Mouse (Mus musculus): ENCODE measurements around the gene Il4i1. TPM values are rescaled to one million over a fixed set of nuclear protein-coding genes. Genes with fewer than 3 reads are reported as not detected.
A peak's percentile ranks its signal among the peaks of the same experiment; 100 is the strongest.

The Il4i1 gene
- polyA plus RNA-seq, 1 experiment from 2014 or later: 0.65 TPM

GRCm38 (mm10) chr7:44860576-44861428 is 44.6 kb downstream of the Il4i1 start:
- ATAC-seq (ENCODE audit: insufficient read depth, low FRiP score, low TSS enrichment) (no peak), DNase-seq (ENCODE audit: low spot score) (peak; percentile 80)
- peaks cover 26% of the 10 kb centered on the region for H3K36me3 ChIP-seq (ENCODE audit: control insufficient read depth, insufficient read depth, low read length)
- H3K9ac ChIP-seq (ENCODE audit: low read length): no peak overlapping the region
- WGBS: 64% methylated on average over 22 of the region's 22 CpGs
- H3K4me2 ChIP-seq (ENCODE audit: low read depth): no peak overlapping the region
- H3K27me3 ChIP-seq (ENCODE audit: control insufficient read depth, insufficient read depth, low read length): no peaks in the 10 kb centered on the region
- H3K9me3 ChIP-seq (ENCODE audit: control insufficient read depth, low read length): no peaks in the 10 kb centered on the region
- H3K4me3 ChIP-seq (ENCODE audit: low read depth, low read length): no peak overlapping the region
- H3K4me1 ChIP-seq (ENCODE audit: control insufficient read depth, insufficient read depth, low read length): peaks cover 16% of the 10 kb centered on the region; the same call in 1 of the 2 replicates
- no peak overlapping the region for H3K27ac ChIP-seq (ENCODE audit: low read depth, low read length)

- no peak for ATAC-seq (ENCODE audit: insufficient read depth, low FRiP score, low TSS enrichment)
- Histone ChIP-seq H3K9me3 (ENCODE audit: control insufficient read depth, low read length) (no peaks in the 10 kb centered on the region), H3K9ac (ENCODE audit: low read length) (no peak overlapping the region), H3K4me2 (ENCODE audit: low read depth) (no peak overlapping the region), H3K27ac (ENCODE audit: low read depth, low read length) (no peak overlapping the region), H3K4me3 (ENCODE audit: low read depth, low read length) (no peak overlapping the region), H3K36me3 (ENCODE audit: control insufficient read depth, insufficient read depth, low read length) (peaks cover 28% of the 10 kb centered on the region), H3K27me3 (ENCODE audit: control insufficient read depth, insufficient read depth, low read length) (no peaks in the 10 kb centered on the region), H3K4me1 (ENCODE audit: control insufficient read depth, insufficient read depth, low read length) (peaks cover 18% of the 10 kb centered on the region)
- DNase-seq (ENCODE audit: low spot score): no peak
- WGBS: 84% methylated on average over 14 of the region's 14 CpGs
Observed at GRCm38 (mm10) chr7:44861429-44861816, 45.2 kb downstream of the Il4i1 start.

- no peaks in the 10 kb centered on the region for H3K9me3 ChIP-seq (ENCODE audit: control insufficient read depth, low read length)
- 94% methylated on average over 8 of the region's 8 CpGs for WGBS
- DNase-seq (ENCODE audit: low spot score): no peak
- no peak overlapping the region for H3K27ac ChIP-seq (ENCODE audit: low read depth, low read length)
- peaks cover 24% of the 10 kb centered on the region for H3K4me1 ChIP-seq (ENCODE audit: control insufficient read depth, insufficient read depth, low read length)
- no peak overlapping the region; the same call in 1 of the 2 replicates for H3K9ac ChIP-seq (ENCODE audit: low read length)
- no peak overlapping the region for H3K4me3 ChIP-seq (ENCODE audit: low read depth, low read length)
- H3K27me3 ChIP-seq (ENCODE audit: control insufficient read depth, insufficient read depth, low read length): no peaks in the 10 kb centered on the region
- peaks cover 28% of the 10 kb centered on the region for H3K36me3 ChIP-seq (ENCODE audit: control insufficient read depth, insufficient read depth, low read length)
- no peak for ATAC-seq (ENCODE audit: insufficient read depth, low FRiP score, low TSS enrichment)
- no peak overlapping the region for H3K4me2 ChIP-seq (ENCODE audit: low read depth)
Observed at GRCm38 (mm10) chr7:44862434-44862833, 46.2 kb downstream of the Il4i1 start.

- Histone ChIP-seq H3K27ac (ENCODE audit: low read depth, low read length) (no peak overlapping the region), H3K36me3 (ENCODE audit: control insufficient read depth, insufficient read depth, low read length) (peaks cover 28% of the 10 kb centered on the region), H3K4me1 (ENCODE audit: control insufficient read depth, insufficient read depth, low read length) (peaks cover 24% of the 10 kb centered on the region), H3K9ac (ENCODE audit: low read length) (no peak overlapping the region), H3K4me2 (ENCODE audit: low read depth) (no peak overlapping the region), H3K27me3 (ENCODE audit: control insufficient read depth, insufficient read depth, low read length) (no peaks in the 10 kb centered on the region), H3K9me3 (ENCODE audit: control insufficient read depth, low read length) (no peaks in the 10 kb centered on the region), H3K4me3 (ENCODE audit: low read depth, low read length) (no peak overlapping the region)
- WGBS: 88% methylated on average over 14 of the region's 14 CpGs
- DNase-seq (ENCODE audit: low spot score) (no peak), ATAC-seq (ENCODE audit: insufficient read depth, low FRiP score, low TSS enrichment) (no peak)
Observed at GRCm38 (mm10) chr7:44863210-44863609, 47.0 kb downstream of the Il4i1 start.

- Histone ChIP-seq H3K27ac (ENCODE audit: low read depth, low read length) (no peak overlapping the region), H3K4me2 (ENCODE audit: low read depth) (no peak overlapping the region), H3K9me3 (ENCODE audit: control insufficient read depth, low read length) (no peaks in the 10 kb centered on the region), H3K36me3 (ENCODE audit: control insufficient read depth, insufficient read depth, low read length) (peaks cover 28% of the 10 kb centered on the region), H3K27me3 (ENCODE audit: control insufficient read depth, insufficient read depth, low read length) (no peaks in the 10 kb centered on the region), H3K9ac (ENCODE audit: low read length) (no peak overlapping the region), H3K4me3 (ENCODE audit: low read depth, low read length) (no peak overlapping the region), H3K4me1 (ENCODE audit: control insufficient read depth, insufficient read depth, low read length) (peaks cover 24% of the 10 kb centered on the region)
- DNase-seq (ENCODE audit: low spot score) (no peak), ATAC-seq (ENCODE audit: insufficient read depth, low FRiP score, low TSS enrichment) (no peak)
- 88% methylated on average over 11 of the region's 11 CpGs for WGBS
Observed at GRCm38 (mm10) chr7:44863982-44864494, 47.9 kb downstream of the Il4i1 start.

- H3K4me2 ChIP-seq (ENCODE audit: low read depth): no peak overlapping the region
Observed at GRCm38 (mm10) chr7:44864595-44865542, 48.7 kb downstream of the Il4i1 start.

GRCm38 (mm10) chr7:44866276-44867009 is 50.3 kb downstream of the Il4i1 start:
- WGBS: 69% methylated on average over 15 of the region's 15 CpGs
- Histone ChIP-seq H3K9ac (ENCODE audit: low read length) (no peak overlapping the region; the same call in 1 of the 2 replicates), H3K27ac (ENCODE audit: low read depth, low read length) (no peak overlapping the region), H3K9me3 (ENCODE audit: control insufficient read depth, low read length) (no peaks in the 10 kb centered on the region), H3K4me1 (ENCODE audit: control insufficient read depth, insufficient read depth, low read length) (peaks cover 28% of the 10 kb centered on the region), H3K36me3 (ENCODE audit: control insufficient read depth, insufficient read depth, low read length) (peaks cover 28% of the 10 kb centered on the region), H3K4me3 (ENCODE audit: low read depth, low read length) (no peak overlapping the region), H3K27me3 (ENCODE audit: control insufficient read depth, insufficient read depth, low read length) (no peaks in the 10 kb centered on the region), H3K4me2 (ENCODE audit: low read depth) (no peak overlapping the region)
- ATAC-seq (ENCODE audit: insufficient read depth, low FRiP score, low TSS enrichment) (no peak), DNase-seq (ENCODE audit: low spot score) (no peak)

More at GRCm38 (mm10) chr7:44864595-44865542, 48.7 kb downstream of the Il4i1 start:
- H3K36me3 ChIP-seq (ENCODE audit: control insufficient read depth, insufficient read depth, low read length): peaks cover 28% of the 10 kb centered on the region
- DNase-seq (ENCODE audit: low spot score) (no peak), ATAC-seq (ENCODE audit: insufficient read depth, low FRiP score, low TSS enrichment) (no peak)
- H3K4me1 ChIP-seq (ENCODE audit: control insufficient read depth, insufficient read depth, low read length): peaks cover 24% of the 10 kb centered on the region
- no peak overlapping the region for H3K27ac ChIP-seq (ENCODE audit: low read depth, low read length)
- WGBS: 91% methylated on average over 24 of the region's 24 CpGs
- no peaks in the 10 kb centered on the region for H3K27me3 ChIP-seq (ENCODE audit: control insufficient read depth, insufficient read depth, low read length)
- no peak overlapping the region for H3K9ac ChIP-seq (ENCODE audit: low read length)
- H3K9me3 ChIP-seq (ENCODE audit: control insufficient read depth, low read length): no peaks in the 10 kb centered on the region
- H3K4me3 ChIP-seq (ENCODE audit: low read depth, low read length): no peak overlapping the region
